Mouse (Mus musculus) liver, embryonic 12.5 days (tissue): ENCODE data around the gene Snca. TPM values are rescaled to one million over a fixed set of nuclear protein-coding genes. Genes with fewer than 3 reads are reported as not detected.
A peak's percentile ranks its signal among the peaks of the same experiment; 100 is the strongest.

ENCODE experiments used
- ATAC-seq: fragments of 200-750 bp; cut with Nextera tagmentation; 2 replicates; pipeline ENCODE4 v1.8.0; 2017; ENCODE audit warnings: moderate number of reproducible peaks, mild to moderate bottlenecking, moderate library complexity
- H3K27ac ChIP-seq: fragments of 300-500 bp; sonication (generic); 2 replicates; pipeline ENCODE4 v1.5.1; 2016; ENCODE audit warnings: mild to moderate bottlenecking
- H3K27me3 ChIP-seq: fragments of 300-500 bp; sonication (generic); replicated peaks from 2 replicates; pipeline ENCODE4 v1.6.1; 2016; ENCODE audit warnings: mild to moderate bottlenecking, moderate library complexity
- H3K36me3 ChIP-seq: fragments of 300-500 bp; sonication (generic); 2 replicates; pipeline ENCODE4 v1.6.1; 2016; ENCODE audit warnings: mild to moderate bottlenecking, moderate library complexity
- H3K4me1 ChIP-seq: fragments of 300-500 bp; sonication (generic); 2 replicates; pipeline ENCODE4 v1.6.1; 2016
- H3K4me2 ChIP-seq: fragments of 300-500 bp; sonication (generic); 2 replicates; pipeline ENCODE4 v1.6.1; 2016; ENCODE audit warnings: mild to moderate bottlenecking, moderate library complexity
- H3K4me3 ChIP-seq: fragments of 300-500 bp; sonication (generic); 2 replicates; pipeline ENCODE4 v1.5.1; 2016; ENCODE audit warnings: mild to moderate bottlenecking, moderate library complexity
- H3K9ac ChIP-seq: fragments of 300-500 bp; sonication (generic); 2 replicates; pipeline ENCODE4 v1.6.1; 2016; ENCODE audit warnings: mild to moderate bottlenecking, moderate library complexity
- H3K9me3 ChIP-seq: fragments of 300-500 bp; sonication (generic); replicated peaks from 2 replicates; pipeline ENCODE4 v1.6.1; 2016; ENCODE audit warnings: mild to moderate bottlenecking, moderate library complexity
- WGBS: fragments of 180-500 bp; shearing (Covaris S2); methylation state at CpG from one replicate; pipeline ENCODE4 v1.1.7; 2016; ENCODE audit not compliant: insufficient replicate concordance; 5-methylcytosine and 5-hydroxymethylcytosine counted together
- polyA plus RNA-seq: library from polyadenylated mRNA; unstranded; fragments of >200 nt; fragmentation: Nextera tagmentation; extraction: Ambion mirVana; gene quantifications from 2 replicates; pipeline ENCODE4 v1.2.1, GENCODE M21; 2016

Snca gene
- polyA plus RNA-seq: 302 and 303 TPM in 2 replicates

DNA sequence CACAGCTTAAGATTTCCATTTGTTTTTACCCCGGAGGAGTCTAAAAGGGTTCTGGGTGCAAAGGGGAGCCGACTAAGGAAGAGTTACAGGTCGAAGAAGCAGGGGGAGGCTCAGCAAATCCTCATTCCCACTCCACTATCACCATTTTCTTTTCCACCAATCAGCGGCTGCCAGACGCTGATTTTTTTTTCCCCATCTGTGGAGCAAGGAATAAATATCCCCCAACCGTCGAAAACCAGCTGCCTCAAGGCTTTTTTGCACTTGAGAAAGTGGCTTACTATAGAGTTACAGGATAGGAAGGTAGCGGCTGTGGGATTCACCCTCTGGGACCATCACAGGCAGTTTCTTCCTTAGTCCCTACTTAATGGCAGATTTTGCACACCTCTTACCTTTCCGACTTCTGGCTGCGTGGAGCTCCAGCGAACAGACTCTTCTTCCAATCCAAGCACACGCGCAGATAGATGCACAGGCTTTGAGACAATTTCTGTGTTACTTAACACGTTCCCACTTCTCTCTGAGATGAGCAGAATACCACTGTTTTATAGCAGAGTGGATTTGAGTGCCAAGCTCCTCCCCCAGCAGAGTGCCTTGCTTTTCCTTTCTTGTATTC, at the start of gene Snca:
Gene Snca, minus strand, starts transcription at position 574 of the 610 bp plus-strand sequence.
- H3K9ac ChIP-seq: peak within 1 kb of the TSS; percentile 94
- no peaks in the 10 kb centered on the region for H3K9me3 ChIP-seq
- H3K36me3 ChIP-seq: peaks cover 13% of the 10 kb centered on the region
- H3K4me1 ChIP-seq: peaks cover 29% of the 10 kb centered on the region
- H3K4me2 ChIP-seq: peak within 1 kb of the TSS; percentile 80
- H3K27me3 ChIP-seq: no peaks in the 10 kb centered on the region; the same call in 1 of the 2 replicates
- H3K4me3 ChIP-seq: peak within 1 kb of the TSS; percentile 84
- no peak for ATAC-seq
- peak within 1 kb of the TSS; percentile 98 for H3K27ac ChIP-seq
- WGBS: 4% methylated on average over 14 of the region's 14 CpGs

DNA sequence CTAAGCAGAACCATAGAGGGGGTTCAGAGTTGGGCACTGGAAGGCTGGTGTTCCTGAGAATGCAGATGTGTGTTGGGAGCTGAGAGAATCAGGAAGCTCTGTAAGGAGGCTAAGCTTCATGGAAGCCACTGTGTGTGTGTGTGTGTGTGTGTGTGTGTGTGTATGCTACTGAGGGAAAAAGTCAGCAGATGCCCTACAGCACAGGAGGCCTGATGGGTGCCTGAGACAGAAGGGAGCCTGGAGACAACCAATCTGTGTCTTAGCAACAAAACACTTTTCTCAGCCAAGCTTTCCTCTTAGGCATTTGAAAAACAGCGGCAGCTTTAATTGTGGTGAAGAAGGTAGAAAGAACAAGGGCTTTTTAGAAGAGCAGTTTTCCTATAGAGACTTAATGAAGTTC, 40.5 kb upstream of the Snca start:
- Histone ChIP-seq H3K9me3 (no peaks in the 10 kb centered on the region), H3K9ac (no peak overlapping the region), H3K4me1 (no peaks in the 10 kb centered on the region), H3K4me2 (no peak overlapping the region), H3K27me3 (no peaks in the 10 kb centered on the region), H3K27ac (no peak overlapping the region), H3K36me3 (no peaks in the 10 kb centered on the region), H3K4me3 (no peak overlapping the region)
- no peak for ATAC-seq
- 69% methylated on average over 1 of the region's 1 CpGs for WGBS

DNA sequence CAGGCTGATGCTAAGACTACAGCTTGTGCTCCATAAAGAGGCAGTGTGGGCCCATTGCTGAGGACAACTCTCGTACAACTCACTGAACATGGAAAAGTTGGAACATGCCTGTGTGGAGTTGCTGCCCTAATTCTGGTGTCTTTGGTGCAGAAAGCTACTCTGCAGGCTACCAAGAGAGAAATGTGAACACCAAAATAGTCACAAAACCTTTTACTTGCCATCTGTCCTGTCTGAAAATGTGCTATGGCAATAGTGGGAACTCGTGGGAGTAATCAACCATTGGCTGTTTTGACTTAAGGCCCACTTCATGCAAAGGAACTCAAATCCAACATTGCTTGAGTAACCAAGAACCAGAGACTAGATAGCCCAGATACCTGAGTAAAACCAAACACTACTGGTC, 26.9 kb upstream of the Snca start:
- Histone ChIP-seq H3K36me3 (no peaks in the 10 kb centered on the region), H3K9me3 (no peaks in the 10 kb centered on the region), H3K4me2 (no peak overlapping the region), H3K4me1 (0 out of 2 replicates have a peak, but pooled peaks cover under 1% of the 10 kb centered on the region), H3K9ac (no peak overlapping the region), H3K27ac (no peak overlapping the region), H3K4me3 (no peak overlapping the region), H3K27me3 (no peaks in the 10 kb centered on the region)
- ATAC-seq: no peak
- 44% methylated on average over 2 of the region's 2 CpGs for WGBS

DNA sequence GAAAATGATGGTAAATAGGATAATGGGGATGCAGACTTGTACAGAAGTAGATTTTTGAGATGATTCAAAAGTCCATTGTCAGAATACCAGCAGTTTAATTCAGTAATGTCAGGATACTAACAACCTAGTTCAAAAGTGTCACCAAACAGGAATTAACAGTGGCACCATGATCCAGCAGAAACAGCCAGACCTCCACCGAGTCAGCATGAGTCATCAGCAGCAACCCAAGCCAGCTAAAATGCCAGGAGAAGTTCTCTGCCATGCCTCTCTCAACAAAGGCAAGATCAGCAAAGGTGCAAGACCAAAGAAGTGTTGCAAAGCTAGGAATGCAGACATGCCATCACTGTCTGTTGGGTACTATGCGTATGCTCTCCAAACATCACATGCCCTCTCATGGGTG, 22.0 kb upstream of the Snca start:
- H3K36me3 ChIP-seq: no peaks in the 10 kb centered on the region
- H3K27me3 ChIP-seq: no peaks in the 10 kb centered on the region
- no peak overlapping the region for H3K4me3 ChIP-seq
- ATAC-seq: 0 out of 2 replicates have a peak, but pooled peaks have one; percentile 59
- no peaks in the 10 kb centered on the region for H3K9me3 ChIP-seq
- H3K9ac ChIP-seq: no peak overlapping the region
- peaks cover 12% of the 10 kb centered on the region for H3K4me1 ChIP-seq
- 64% methylated on average over 2 of the region's 2 CpGs for WGBS
- H3K27ac ChIP-seq: peak overlapping the region; percentile 43; the same call in 1 of the 2 replicates
- H3K4me2 ChIP-seq: no peak overlapping the region

DNA sequence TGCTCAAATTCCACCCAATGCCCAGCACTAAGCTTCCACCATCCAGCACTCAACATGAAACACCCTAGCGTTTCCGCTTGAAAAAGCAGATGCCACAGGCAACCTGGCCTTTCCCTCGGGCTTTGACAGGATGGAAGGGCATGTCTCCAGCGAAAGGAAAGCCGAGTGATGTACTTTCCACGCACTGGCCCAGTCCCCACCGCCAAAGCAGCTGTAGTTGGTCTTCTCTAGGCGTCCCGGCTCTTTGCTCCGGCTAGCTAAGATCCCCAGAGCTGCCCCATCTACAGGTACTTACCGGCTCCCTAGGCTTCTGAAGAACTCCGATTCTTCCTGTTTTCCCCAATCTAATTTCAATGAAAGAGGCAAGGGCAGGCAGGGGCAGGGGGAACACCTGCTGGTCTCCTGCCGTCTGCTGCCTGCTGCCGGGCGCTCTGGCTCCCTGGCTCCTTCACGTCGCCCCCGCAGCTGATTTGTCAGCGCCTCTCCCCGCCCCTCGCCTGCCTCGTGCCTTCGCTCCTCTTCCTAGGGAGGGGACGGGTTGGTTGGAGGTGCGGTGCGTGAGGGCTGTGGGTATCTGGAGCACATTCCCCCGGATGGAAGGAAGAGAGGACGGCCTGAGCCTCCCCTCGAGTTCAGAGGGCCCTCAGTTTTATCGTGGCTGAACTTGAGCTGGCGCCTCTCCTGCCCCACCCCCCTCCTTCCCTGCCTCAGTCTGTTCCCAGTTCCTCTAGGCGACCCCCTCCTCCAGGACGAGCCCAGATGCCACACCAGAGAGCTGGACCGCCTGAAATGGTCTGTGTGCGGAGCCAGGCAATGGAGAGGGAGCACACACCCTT, 1.0 kb downstream of the Snca start:
- H3K9me3 ChIP-seq: no peaks in the 10 kb centered on the region
- peak; percentile 88 for ATAC-seq
- peaks cover 21% of the 10 kb centered on the region for H3K36me3 ChIP-seq
- WGBS: under 1% methylated on average over 35 of the region's 35 CpGs
- H3K4me3 ChIP-seq: peak overlapping the region; percentile 84
- H3K4me2 ChIP-seq: peak overlapping the region; percentile 80
- no peaks in the 10 kb centered on the region; the same call in 1 of the 2 replicates for H3K27me3 ChIP-seq
- peaks cover 34% of the 10 kb centered on the region for H3K4me1 ChIP-seq
- peak overlapping the region; percentile 94 for H3K9ac ChIP-seq
- H3K27ac ChIP-seq: peak overlapping the region; percentile 98

DNA sequence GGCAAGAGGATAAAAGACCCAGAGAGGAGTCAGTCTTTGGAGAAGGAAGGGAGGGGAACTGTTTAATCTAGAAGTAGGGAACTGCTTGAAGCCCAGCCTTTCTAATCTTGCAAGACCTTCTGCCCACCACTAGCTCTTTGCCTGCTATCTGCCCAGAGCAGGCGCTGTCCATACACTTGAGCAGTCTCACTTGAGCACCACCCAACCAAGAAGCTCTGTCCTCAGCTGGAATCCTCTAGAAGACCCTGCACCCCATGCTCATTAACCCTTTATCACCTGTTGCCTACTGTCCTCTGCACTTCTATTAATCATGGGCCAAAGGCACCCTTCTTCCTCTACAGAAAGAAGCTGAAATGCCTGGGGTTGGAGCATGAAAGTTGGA, 1.6 kb downstream of the Snca start:
- H3K27ac ChIP-seq: peak overlapping the region; percentile 98
- peak overlapping the region; percentile 80 for H3K4me2 ChIP-seq
- peaks cover 27% of the 10 kb centered on the region for H3K36me3 ChIP-seq
- peak overlapping the region; percentile 84 for H3K4me3 ChIP-seq
- peak overlapping the region; percentile 94 for H3K9ac ChIP-seq
- no peaks in the 10 kb centered on the region for H3K9me3 ChIP-seq
- H3K27me3 ChIP-seq: no peaks in the 10 kb centered on the region; the same call in 1 of the 2 replicates
- 14% methylated on average over 1 of the region's 1 CpGs for whole genome bisulfite sequencing
- ATAC-seq: peak; percentile 93
- peaks cover 40% of the 10 kb centered on the region for H3K4me1 ChIP-seq

DNA sequence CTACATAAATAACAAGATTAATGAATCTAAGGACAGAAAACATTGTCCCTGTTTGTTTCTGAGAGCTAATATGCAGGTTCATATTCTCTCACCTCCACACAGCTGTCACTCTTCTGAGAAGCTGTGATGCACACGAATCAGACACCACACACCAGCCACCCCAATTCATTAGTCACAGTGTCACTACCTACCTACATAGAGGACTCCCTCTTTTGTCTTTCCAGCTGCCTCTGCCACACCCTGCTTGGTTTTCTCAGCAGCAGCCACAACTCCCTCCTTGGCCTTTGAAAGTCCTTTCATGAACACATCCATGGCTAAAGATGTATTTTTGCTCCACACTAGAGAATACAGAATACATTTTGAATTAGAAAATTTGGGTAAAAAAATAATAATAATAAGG, 2.4 kb downstream of the Snca start:
- Histone ChIP-seq H3K4me1 (peaks cover 47% of the 10 kb centered on the region), H3K9me3 (no peaks in the 10 kb centered on the region), H3K9ac (peak overlapping the region; percentile 79), H3K4me2 (peak overlapping the region; percentile 80), H3K27ac (peak overlapping the region; percentile 98), H3K27me3 (no peaks in the 10 kb centered on the region; the same call in 1 of the 2 replicates), H3K36me3 (peaks cover 34% of the 10 kb centered on the region), H3K4me3 (peak overlapping the region; percentile 84)
- WGBS: 7% methylated on average over 1 of the region's 1 CpGs
- peak; percentile 36 for ATAC-seq

DNA sequence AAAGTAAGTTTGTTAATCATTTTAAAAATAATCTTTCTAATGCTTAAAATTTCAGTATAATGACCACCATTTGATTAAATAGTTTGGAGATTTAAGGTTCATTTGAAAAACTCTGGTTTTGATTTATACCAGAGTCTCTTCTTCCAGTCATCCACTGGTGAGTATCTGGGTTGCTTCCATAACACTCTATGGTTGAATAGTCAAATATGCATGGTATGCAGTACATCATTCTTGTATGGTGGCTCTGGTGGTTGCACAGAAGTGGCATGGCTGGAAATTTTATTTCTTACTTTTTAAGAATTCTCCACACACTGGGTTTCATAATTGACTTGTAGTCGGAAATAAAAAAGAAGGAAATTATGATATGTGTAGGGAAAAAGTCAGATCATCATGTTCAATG, 10.4 kb downstream of the Snca start:
- peaks cover 43% of the 10 kb centered on the region for H3K4me1 ChIP-seq
- no peak overlapping the region for H3K9ac ChIP-seq
- no peaks in the 10 kb centered on the region for H3K9me3 ChIP-seq
- H3K36me3 ChIP-seq: peaks cover 85% of the 10 kb centered on the region
- H3K27me3 ChIP-seq: no peaks in the 10 kb centered on the region
- no peak overlapping the region for H3K4me2 ChIP-seq
- no peak overlapping the region for H3K27ac ChIP-seq
- no peak overlapping the region for H3K4me3 ChIP-seq
- 86% methylated on average over 1 of the region's 1 CpGs for WGBS
- ATAC-seq: no peak

DNA sequence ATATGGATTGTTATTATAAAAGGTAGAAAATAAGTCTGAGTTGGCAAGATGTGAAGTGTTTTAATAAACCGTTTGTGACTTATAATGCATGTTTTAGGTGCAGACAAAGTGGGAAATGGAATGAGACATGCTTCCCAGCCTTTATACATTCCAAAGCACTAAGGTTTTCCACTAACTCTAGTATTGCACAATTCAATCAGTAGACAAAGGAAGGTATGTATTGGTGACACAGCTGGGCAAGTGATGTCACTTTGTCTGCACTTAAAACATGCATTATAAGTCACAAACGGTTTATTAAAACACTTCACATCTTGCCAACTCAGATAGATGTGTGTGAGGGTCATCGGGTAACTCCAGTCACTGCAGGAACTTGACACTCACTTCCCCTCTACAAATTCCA, 16.1 kb downstream of the Snca start:
- 74% methylated on average over 3 of the region's 3 CpGs for WGBS
- no peak overlapping the region for H3K9ac ChIP-seq
- no peak overlapping the region for H3K4me2 ChIP-seq
- no peak for ATAC-seq
- H3K27me3 ChIP-seq: no peaks in the 10 kb centered on the region
- H3K4me3 ChIP-seq: no peak overlapping the region
- peaks cover 6% of the 10 kb centered on the region for H3K4me1 ChIP-seq
- H3K36me3 ChIP-seq: peaks cover 85% of the 10 kb centered on the region
- H3K9me3 ChIP-seq: no peaks in the 10 kb centered on the region
- no peak overlapping the region for H3K27ac ChIP-seq

DNA sequence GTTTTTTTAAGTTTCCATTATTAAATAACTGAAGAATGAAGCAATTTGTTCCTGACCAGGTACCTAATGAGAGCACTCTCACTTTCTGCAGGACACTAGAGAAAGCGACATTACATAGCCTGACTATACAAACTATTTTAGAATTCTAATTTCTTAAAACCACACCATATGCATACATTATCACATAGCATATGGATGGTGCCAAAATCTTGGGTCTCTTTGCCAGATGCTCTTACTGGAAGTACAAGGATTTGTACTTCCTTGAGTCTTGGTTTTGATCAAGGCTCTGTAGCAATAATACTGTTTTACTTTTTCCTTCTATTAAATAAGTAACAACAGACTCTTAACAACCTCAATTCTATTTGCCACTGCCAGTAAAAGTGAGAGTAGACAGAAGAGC, 31.4 kb downstream of the Snca start:
- no peaks in the 10 kb centered on the region for H3K27me3 ChIP-seq
- H3K4me3 ChIP-seq: no peak overlapping the region
- no peak for ATAC-seq
- 81% methylated on average over 1 of the region's 1 CpGs for WGBS
- no peak overlapping the region for H3K9ac ChIP-seq
- H3K4me1 ChIP-seq: no peaks in the 10 kb centered on the region
- no peak overlapping the region for H3K27ac ChIP-seq
- no peak overlapping the region for H3K4me2 ChIP-seq
- peaks cover 65% of the 10 kb centered on the region for H3K36me3 ChIP-seq
- no peaks in the 10 kb centered on the region for H3K9me3 ChIP-seq

DNA sequence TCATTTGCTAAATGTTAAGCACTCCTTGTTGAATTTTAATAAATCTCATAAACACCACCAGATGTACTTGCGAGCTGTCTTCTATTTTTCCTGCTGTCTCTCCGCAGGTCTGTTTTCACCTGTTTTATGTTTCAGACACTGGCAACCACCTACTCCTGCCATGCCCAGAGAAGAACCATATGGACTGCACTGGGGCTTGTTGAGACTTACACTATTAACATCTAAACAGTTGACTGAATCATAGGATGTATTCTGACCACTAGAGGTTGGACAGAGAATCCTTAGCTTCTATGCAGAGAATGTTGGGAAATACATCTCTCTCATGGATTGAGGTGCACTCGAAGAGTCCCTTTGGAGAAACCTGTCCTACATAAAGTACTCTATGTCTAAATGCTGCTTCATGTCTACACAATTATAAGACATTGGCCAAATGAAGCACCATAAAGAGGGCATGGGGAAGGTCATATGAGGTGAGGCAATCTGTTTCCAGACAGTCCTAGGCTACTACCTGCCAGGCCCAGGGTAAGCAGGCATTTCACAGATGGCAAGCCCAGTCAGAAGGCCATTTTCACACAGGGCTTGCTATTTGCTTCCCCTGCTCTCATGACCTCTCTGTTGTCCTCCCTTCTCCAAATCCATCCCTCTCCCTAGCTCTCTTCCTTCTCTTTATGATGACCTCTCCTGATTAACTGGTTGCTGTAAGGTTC, 35.8 kb downstream of the Snca start:
- Histone ChIP-seq H3K9ac (no peak overlapping the region), H3K27ac (no peak overlapping the region), H3K36me3 (peaks cover 71% of the 10 kb centered on the region), H3K27me3 (no peaks in the 10 kb centered on the region), H3K4me2 (no peak overlapping the region), H3K9me3 (no peaks in the 10 kb centered on the region), H3K4me3 (no peak overlapping the region), H3K4me1 (no peaks in the 10 kb centered on the region)
- no peak for ATAC-seq
- WGBS: 86% methylated on average over 3 of the region's 3 CpGs

DNA sequence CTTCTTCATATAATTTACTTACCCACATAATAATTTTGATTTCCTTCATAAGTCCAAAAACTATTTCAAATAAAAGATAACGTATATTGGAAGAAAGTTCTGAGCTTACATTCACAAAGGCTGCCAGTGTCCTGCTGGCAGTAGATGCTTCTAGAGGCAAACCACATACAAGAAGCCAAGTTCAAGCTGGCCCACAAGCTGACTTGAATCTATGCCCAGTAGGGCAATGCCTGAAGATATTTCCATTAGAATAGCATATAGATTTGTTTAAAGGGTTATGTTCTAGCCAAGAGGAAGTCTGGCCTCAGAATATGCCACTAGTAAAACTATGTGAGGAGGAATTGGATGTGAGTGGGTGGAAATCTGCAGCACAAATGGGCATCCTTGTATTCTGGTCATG, 42.7 kb downstream of the Snca start:
- no peak for ATAC-seq
- WGBS: 78% methylated on average over 1 of the region's 1 CpGs
- peaks cover 68% of the 10 kb centered on the region for H3K36me3 ChIP-seq

More for the DNA sequence above, 42.7 kb downstream of the Snca start:
- H3K9ac ChIP-seq: no peak overlapping the region
- no peak overlapping the region for H3K4me2 ChIP-seq
- H3K27ac ChIP-seq: no peak overlapping the region
- H3K4me1 ChIP-seq: no peaks in the 10 kb centered on the region
- no peaks in the 10 kb centered on the region for H3K9me3 ChIP-seq
- no peaks in the 10 kb centered on the region for H3K27me3 ChIP-seq
- H3K4me3 ChIP-seq: no peak overlapping the region
